Mouse (Mus musculus) adipocyte (in vitro differentiated cells): ENCODE measurements around the gene Erc2.
"Not testable (repeated sequence)": the region's sequence is repeated elsewhere in the genome, so short reads cannot be mapped to it uniquely, and the experiment has no call there.

Experiments
- DNase-seq: peaks from one replicate; pipeline ENCODE4 v3.0.0-alpha.2; 2016; ENCODE audit warnings: low spot score

Gene Erc2

DNA sequence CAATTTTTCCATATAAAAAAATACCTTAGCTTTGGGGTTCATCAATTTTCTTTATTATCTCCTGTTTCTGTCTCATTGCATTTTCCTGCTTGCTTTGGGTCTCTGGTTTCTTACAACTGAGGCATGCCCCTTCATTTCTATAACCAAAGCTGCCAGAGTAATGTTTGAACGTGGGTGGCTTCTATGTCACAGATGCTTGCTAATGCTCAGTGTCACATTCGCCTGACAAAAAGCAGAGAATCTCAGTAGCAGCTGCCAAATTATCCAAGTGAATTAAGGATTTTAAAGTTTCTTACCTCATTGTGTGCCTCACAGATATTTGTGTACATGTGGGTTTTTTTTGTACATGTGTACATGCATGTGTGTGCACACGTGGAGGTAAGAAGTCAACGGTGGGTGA lies 210.0 kb downstream of the Erc2 start:
- no peak for DNase-seq

DNA sequence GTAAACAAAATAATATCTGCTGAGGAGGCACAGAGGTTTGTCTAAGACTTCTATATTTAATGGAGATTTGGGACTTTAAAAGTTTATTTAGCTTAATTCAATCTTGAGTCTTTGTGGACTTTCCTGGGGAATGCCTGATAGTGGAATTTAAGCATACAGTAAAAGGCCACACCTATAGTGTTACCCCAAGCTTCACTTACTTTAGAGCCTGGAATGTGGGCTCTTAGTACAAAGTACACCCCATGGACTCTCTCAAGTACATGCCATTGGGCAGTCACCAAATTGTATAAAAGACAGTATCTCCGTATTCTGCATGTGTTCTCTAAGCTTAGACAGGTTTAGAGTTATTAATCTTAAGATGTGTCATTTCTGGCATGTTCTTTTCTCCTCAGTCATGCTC lies 213.1 kb downstream of the Erc2 start:
- no peak for DNase-seq

DNA sequence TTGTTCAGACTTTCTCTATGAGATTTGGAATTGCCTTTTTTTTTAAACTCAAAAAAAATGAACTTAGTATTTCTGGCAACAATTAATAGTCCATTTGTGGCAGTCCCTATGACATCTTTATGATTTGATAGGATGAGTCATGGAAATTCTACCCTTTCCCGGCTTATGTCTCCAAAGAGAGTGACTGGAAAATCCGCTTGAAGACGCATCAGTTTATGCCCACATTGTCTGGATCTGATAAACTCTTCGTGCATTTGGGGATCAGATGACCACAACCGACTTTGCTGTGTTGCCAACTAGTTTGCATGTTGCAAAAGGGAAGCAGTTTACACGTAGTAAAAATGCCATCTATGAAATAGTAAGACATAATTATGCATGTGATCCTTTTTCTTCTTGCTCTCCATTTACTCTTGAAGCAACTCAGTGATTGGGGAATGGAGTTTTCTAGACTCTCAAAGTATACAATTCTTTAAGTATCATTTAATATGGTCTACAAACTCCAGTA lies 215.4 kb downstream of the Erc2 start:
- DNase-seq = no peak

DNA sequence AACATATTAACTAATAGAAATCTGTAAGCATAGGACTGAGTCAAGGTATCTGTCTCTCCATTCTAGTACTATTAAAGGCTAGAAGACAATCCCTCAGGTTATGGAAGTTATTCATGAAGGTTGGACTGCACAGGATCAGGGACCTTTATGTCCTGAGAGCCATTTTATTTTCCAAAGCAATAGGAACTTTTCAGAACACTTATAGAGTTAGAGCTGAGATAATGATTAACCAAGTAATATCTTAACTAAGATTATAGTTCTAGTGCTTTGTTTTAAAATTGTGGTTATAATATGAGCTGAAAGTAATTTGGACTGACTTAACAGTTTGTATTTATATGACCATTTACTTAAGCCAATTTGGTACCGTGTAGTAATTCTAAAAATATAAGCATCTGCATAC lies 217.9 kb downstream of the Erc2 start:
- DNase-seq = no peak

DNA sequence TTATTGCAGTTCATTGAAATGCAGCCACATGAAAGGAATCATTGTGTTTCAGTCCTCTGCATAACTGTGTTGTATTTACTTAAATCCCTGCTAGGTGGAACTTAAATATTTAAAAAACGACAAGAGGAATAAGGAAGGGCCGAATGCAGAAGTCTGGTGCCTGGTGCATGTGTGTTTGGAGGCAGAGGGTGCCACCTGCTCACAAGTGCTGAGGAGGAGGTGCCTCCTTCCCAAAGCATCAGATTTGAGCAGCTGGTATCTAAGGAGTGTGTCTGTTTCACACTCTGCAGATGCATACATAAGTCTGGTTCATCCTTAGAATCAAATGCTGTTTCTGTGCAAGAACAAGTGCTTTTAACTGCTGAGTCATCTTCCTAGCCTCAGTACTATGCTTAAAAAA lies 224.6 kb downstream of the Erc2 start:
- DNase-seq = no peak

DNA sequence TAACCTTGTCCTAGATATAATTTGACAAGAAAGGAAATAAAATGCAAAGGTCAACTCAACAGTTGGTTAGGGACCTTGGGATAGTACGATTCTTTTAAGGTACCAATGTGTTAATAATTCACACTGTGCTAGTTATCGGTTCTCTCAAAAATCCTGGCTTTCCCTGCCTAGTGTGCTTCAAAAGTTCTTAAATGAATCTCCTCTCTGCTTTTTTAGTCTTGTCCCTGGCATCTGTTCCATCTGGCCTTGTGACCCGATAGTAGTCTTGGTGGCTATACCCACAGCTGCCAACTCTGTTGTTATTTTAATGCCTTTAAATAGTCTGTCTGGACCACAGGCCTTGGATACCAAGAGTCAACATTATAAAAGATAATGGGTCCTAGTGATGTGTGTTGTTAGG lies 225.1 kb downstream of the Erc2 start:
- DNase-seq = peak; percentile 52

DNA sequence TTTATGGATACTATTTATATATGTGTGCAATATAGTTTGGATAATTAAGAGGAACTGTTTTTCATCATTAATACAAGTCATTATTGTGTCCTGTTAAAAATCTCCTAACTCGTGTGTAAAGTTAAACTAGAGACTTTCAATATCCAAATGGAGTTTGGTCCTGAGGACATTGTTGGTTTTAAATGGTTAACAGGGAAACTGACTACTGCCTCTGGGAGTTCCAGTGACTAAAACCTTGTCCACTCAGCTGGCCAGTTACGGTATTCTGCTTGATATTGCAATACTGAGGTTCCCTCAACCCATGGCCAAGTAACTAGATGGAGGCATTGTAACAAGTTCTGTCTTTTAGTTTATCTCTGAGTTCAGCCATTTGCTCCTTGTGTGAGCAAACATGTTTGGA lies 229.0 kb downstream of the Erc2 start:
- DNase-seq = no peak

DNA sequence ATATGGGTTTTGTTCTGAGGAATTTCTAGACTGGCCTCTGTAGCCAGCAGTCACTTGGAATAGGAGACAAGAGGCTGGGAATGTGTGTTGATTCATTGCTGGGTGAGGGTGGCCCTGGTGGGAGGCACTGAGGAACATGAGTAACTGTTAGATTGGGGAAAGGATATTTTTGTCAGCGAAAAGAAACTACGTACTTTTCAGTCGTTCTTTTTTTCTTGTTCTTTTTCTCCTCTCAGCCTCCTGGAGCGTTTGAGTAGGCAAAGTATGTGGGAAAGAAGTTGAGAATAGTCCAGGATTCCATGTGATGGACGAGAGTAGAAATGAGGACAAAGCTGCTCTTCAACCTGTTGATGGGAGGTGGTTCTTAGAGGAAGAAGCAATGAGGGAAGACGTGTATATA lies 230.4 kb downstream of the Erc2 start:
- DNase-seq = no peak

DNA sequence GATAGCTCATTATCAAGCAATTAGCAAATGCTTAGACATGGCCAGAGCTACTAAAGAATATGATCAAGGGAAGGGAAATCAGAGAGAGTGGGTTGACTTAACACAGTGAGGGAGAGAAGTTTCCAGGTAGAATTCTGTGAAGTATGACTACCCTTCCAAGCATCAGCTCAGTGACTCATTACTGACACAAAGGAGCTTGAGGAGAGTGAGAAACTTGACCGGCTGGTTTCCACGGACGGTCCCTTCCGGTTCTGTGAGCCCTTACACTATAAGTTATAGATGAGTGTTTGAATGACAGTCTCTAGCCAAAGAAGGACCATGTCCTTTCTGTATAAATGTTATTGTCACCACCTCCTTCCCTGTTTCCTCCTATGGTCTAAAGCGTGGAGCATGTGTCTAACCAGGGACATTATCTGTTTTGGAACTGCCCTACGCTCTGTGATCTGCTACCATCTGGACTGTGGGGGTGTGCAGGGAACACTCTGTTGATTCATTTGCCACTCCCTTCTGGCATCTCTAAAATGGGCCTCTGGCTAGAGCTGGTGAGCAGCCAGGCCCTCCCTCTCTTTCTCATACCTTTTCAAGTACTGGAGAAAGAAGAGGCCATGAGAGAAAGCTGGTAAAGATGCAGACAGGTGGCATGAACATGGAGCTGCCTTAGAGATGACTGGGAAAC lies 238.3 kb downstream of the Erc2 start:
- no peak for DNase-seq

DNA sequence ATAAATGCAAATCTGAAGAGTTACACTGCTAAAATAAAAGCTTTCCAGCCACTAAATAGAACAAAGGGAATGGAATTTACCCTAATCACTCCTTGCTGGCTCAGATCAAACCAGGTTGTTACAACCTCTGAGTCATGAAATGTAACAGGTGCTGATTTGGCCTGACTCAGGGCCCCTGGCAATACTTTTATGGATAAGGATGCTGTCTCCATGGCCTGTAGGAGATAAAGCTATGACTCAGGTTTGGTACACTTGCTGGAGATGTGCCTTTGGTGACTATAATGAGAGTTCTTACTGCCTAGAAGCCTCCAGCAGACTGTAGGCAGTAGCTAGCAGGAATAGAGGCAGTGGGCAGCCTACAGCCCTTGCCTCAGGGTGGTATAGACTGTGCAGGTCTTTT lies 240.1 kb downstream of the Erc2 start:
- no peak for DNase-seq

DNA sequence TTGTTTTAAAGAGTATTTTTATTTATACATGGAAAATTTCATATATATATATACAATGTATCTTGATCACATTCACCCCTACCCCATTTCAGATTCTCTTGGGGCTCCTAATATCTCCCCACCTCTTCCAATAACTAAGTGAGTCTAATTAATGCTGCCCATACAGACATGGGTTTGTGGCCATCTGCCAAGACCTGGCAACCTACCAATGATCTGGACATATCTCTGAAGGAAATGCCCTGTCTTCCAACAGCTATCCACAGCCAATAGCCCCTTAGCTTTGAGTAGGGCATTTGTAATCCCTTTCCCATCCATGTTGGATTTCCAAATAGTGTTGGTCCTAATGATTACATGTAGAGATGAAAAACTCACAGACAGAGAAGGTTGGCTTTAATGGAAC lies 245.2 kb downstream of the Erc2 start:
- no peak for DNase-seq

DNA sequence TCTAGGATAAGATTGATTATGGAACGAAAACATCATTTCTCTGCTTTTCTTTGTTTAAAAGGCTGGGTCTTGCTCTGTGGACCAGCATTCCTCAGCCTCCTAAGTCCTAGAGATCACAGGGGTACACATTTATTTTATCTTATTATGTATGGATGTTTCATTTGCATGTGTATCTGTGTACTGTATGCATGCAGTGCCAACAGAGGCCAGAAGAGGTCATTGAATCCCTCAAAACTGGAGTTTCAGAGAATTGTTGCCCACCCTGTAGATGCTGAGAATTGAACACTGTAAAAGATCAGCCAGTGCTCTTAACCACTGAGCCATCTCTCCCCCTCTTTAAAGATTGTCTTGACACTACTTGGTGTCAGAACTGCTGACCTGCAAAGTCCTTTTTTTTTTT lies 251.4 kb downstream of the Erc2 start:
- no peak for DNase-seq

DNA sequence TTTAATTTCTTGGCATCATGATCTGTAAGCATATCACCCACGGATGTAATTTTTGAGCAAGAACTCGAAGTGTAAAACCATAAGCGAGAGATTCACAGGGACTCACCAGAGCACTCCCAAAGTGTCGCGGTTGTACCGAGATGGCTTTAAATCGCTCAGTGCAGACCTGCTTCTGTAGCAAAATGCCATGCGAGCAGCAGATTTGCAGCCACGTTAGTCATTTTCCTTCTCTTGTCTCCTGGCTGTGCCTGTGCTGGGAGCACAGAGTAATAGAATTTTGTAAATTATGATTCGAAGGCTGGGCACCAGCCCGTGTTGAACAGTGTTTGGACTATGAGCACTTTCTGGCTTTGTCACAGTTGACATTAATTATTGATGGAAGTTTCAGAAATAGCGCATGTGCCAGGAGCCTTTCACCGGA lies 253.8 kb downstream of the Erc2 start:
- DNase-seq = no peak

DNA sequence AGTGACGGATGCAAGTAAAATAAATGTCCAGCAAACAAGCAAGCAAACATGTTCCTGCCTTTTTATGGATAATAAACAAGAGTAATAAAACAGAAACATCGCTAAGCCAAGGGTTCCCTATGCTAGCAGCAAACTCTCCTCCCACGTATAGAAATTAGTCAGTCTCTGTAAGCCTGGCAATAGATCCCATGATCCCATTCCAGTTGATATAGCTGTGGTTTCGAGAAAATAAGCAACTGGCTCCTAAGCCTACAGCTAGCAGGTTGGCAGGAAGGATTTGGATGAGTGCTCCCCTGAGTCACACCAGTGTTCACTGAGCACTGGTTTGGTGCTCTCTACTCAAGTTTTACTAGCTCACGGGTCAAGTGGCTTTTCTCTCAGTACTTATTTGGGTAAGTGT lies 259.7 kb downstream of the Erc2 start:
- DNase-seq = no peak

DNA sequence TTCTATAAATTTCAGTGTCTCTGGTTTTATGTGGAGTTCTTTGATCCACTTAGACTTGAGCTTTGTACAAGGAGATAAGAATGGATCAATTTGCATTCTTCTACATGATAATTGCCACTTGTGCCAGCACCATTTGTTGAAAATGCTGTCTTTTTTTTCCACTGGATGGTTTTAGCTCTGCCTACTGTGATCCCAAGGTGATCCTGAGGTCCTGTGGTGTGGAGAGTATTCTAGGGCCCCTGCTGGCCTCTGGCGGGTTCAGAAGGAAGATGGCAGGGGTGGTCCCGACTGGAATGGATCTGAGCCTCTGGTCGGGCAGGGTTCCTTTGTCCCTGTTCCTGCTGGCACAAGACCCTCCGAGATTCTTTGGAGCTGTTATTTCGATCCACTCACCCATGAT lies 264.1 kb downstream of the Erc2 start:
- not testable (repeated sequence) for DNase-seq

DNA sequence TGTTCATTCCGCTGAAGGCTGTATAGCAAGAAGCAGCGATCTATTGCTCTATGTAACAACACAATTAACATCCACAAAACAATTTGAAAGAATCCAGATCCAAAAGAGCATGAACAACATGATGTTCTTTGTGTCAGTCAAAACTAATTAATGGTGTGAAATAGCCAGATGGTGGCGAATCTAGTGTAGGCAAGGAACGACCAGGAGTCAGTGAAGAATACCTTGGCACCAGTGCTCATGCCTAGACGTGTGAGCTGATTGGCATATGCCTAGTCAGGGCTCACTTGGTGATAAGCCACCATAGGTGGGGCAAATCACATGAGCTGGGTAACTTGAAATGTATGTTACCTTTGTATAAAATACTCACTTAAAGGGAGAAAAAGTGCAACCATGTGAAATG lies 265.3 kb downstream of the Erc2 start:
- DNase-seq = no peak

DNA sequence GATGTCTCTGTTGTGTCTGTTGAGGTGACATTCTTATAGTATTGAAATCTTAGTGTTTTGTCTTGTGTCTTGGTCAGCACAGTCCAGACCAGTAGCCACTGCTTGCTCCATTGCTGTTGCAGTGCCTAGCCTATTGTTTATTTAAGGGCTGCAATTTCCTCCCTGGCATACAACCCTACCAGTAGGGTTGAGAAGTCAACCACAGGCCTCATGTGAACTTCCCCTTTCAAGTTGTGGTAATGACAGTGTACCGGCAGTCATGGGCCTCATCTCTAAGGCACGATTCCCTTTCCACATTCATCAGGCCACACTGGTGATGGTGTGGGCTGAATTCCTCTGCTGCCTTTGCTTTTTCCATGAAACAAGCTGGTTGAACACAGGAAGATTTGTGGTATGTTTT lies 267.4 kb downstream of the Erc2 start:
- no peak for DNase-seq

DNA sequence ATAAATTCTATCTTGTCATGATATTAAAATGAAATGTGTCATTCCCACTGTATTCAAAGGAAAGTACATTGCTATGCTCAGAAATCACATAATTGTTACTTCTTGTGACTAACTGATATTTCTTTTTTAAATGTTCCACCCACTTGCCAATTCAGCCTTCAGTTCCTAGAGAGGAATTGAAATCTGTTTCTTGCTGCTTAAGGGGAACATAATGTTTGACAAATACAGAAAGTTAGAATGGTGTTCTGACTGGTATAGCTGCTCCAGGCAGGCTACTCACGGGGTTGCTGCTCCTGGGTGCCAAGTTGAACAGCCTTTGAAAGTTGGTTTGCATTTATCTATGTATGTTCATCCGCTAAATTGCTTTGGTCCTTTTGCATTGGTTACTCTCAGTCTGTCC lies 270.2 kb downstream of the Erc2 start:
- DNase-seq = no peak

DNA sequence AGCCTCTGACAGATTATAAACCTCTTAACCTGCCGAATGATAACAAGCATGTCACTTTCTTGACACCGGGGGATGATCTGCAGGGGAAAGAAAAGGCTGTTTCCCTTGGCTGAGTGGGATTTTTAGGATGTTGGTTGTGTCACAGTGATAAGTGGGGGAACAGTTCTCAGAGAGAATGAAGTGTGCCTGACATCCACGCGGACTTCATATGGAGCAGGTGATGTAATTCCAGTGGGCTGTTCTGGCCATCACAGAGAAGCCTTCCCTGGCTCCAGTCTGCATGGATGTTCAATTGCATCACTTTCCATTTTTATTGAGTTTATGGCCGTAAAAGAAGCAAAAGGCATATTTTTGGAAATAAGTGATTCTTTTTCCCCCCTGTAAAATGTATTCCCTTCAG lies 279.5 kb downstream of the Erc2 start:
- no peak for DNase-seq

DNA sequence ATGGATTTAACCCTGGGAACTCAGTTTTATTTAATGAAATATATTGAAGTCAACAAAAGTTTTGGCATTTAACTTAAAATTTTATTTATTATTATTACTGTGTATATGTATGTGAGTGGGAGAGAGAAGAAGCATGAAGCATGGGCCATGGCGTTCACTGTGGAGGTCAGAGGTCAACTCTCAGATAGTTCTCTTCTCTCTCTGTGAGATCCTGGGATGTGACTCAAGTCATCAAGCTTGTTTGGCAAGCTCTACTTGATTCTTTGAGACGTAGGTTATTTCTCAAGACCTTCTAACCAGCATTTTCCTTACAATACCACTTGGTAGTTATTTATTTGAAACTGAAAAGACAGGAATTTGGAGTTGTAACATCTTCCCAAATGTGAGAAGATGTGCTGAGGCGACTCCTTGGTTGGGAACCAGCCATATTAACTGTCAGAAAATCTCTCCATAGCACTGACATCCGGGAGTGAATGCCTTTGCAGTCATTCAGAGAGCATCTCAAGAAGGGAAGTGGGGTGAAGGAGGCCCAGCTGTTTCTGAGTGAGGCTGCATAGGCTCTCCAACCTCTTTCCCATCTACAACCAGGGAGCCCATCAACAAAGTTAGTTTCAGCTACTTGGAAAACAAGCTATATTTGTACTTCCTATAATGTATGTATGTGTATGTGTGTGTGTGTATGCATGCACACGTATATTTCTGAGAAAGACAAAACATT lies 299.6 kb downstream of the Erc2 start:
- no peak for DNase-seq

DNA sequence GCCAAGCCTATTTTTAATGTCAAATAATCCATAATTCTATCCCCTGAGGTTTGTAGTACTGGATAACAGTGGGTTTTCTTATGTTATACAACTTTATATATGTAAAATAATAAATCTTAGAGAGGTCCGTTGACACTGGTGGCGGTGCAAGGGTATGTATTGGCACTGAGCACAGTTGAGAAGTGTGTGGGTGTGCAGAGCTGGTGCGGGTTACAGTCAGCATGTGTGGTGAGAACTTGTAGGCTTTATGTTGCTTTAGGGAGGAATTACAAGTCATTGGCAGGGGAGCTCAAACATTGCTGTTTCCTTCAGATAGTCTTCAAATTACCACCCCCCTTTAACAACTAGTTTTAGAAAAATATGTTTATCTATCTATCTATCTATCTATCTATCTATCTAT lies 305.1 kb downstream of the Erc2 start:
- no peak for DNase-seq

DNA sequence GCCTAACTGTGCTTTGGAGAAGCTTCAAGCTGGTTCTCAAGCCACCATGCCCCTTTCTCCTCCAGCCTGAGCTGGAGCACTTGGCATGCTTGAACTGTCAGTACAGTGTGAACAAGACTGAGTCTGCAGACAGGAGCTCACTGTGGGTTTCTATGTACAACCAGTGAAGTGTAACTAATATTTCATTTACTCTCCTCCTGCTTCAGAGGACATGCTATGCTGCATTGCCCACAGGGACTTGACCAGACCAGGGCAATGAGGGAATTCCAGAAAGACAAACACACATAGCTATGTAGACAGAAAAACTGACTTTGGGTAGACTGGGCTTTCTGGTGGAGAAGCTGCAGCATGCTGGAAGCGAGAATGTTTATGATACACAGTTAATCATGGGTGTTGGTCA lies 311.3 kb downstream of the Erc2 start:
- no peak for DNase-seq

DNA sequence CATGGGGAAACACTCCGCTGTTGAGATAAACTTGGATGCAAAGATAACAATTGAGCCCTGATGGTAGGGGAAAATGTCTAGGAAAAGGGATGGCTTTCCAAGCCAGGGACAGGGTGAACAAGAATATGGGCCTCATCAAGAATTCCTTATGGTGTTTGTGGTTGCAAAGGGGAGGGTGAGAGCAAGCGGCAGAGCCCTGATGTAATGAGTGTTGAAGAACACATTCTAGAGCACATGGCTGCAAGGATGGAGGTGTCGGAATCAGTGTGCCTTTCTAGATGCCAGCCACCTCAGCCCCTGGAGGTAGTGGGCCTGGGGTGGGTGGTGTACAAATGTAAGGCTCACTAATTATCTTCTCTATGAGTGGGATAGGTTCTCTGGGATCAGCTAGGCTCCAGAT lies 313.5 kb downstream of the Erc2 start:
- DNase-seq = no peak

DNA sequence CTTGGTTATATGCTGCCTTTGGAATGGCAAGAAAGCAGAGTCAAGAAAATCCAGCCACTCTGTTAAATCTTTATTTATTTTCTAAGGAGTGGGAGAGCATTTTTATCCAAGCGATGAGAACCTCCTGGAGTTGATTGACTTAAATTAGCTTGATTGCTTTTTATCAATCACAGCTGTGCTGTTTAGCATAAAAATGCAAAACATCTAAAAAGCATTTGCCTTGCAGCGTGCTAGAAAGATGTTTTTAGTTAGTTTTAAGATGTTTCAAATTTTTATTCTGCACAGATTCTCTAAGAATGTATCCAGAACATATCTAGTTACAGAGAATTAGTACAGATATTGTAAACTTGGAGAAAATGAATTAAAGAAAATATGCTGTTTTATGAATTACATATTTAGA lies 315.7 kb downstream of the Erc2 start:
- DNase-seq = no peak
